Mouse (Mus musculus): ENCODE measurements around the gene Npepps.

- TF ChIP-seq POLR2A (IDR thresholded peaks at IDR 0.05; ENCODE audit: borderline replicate concordance, insufficient read depth, low read length) (no peak), CTCF (IDR thresholded peaks at IDR 0.05; ENCODE audit: borderline replicate concordance, insufficient read depth, low read depth, low read length) (no peak)
Observed at GRCm38 (mm10) chr11:97278456-97278855, 2.0 kb downstream of the Npepps start.

All from cerebellum, adult 2 months (tissue).